Mouse (Mus musculus): ENCODE measurements around the gene Amfr.
A peak's percentile ranks its signal among the peaks of the same experiment; 100 is the strongest.

The Amfr gene

DNA sequence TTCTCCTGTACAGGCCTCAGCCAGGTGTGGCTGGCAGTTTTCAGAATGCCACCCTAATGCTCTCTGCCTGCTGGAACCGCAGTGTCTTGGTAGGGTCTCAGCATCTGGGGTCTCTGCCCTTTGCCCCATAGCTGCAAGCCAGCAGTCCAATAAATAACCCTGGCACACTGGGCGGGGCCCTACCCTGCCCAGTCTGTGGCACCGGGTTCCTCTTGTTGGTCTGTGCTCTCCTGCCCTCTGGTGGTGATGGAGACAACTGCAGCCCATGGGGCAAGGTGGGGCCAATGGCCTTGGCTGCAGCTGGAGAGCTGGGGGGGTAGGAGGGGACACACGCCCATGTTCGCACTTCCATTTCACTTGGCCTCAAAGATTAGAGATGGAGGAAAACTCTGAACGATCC, 79.8 kb downstream of the Amfr start:
- peak; percentile 38 to 66 for DNase-seq (ENCODE audit: low spot score in 2 of 2)

- no peak for DNase-seq (ENCODE audit: low spot score in 2 of 2)
These were observed 81.3 kb downstream of the Amfr start for GRCm38 (mm10) chr8:93931336-93931735.

GRCm38 (mm10) chr8:93929233-93929632, 83.4 kb downstream of the Amfr start:
- no peak for DNase-seq (ENCODE audit: low spot score in 2 of 2)

DNA sequence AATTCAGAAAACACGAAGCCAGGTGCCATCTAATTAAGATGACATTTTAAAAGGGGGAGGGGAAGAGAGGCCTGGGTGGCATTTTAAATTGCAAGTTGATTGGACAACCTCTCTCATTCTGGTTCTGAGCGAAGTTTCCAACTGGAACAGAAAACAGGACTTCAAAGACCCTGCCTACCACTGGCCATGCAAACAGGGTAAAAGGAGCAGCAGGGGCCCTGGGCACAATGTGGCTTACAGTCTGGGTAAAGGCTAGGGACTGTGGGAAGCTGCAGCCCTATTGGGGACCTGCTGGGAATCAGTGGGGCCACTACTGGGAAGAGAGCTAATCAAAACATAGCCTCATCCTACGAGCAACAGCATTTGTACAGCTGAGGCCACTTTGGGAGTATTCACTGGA, 87.1 kb downstream of the Amfr start:
- DNase-seq (ENCODE audit: low spot score in 2 of 2) = no peak

- peak; percentile 5 to 9 for DNase-seq (ENCODE audit: low spot score in 2 of 2)
These were observed 88.7 kb downstream of the Amfr start for GRCm38 (mm10) chr8:93923897-93924334.
